Mouse (Mus musculus): Measurements from ENCODE around the gene Gm13420.

Gene Gm13420

DNA sequence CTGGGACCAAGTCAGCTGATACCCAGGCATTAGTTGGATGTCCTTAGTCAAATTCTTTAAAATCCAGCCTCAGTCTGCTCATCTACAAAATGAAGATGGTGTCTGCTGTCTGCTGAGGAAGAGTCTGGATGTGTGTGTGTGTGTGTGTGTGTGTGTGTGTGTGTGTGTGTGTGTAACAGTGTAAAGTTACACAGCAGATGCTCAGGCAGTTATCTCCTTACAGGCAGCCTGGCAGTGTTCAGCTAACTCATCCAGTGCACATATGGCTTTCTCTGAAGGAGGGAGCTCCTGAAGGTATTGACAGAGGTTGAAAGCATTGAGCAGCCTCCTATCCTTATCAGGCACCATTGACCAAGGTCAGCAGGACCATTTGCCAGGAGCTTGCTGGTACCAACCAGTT lies 50.6 kb downstream of the Gm13420 start:
- DNase-seq: no peak

- no peak for DNase-seq
Observed at GRCm38 (mm10) chr2:29698421-29699290, 52.8 kb downstream of the Gm13420 start.

DNA sequence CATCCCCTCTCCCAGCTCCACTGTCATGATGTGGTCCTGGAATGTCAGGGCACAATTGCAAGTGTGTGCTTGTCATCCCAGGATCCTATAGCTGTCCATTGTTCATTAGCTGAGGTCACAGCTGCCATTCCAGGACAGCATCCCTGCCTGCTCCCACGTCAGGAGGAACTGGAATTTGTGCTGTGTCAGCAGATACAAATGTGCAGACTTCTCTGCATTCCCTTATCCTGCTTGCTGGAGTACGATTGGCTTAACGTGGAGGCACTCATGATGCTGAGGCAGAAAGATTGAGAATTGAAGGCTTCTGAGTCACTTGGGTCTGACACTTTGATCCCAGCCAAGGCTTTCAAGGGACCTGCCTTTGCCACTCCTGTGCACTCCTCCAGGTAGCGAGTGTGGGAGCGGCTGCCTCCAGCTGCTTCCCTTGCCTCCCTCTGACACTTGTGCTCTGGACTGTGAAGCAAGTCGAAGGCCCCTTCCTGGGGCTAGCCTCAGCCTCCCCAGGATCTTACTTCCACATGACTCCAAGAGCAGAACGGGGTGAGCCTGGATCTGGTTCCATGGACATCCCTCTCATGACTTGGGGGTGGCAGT lies 55.2 kb downstream of the Gm13420 start:
- DNase-seq: no peak

Measured in heart, adult 11 months (tissue).